In genomic region chr1:174466240-174466639, GRCm38 (mm10) we compare ENCODE assay signal across 13 mouse cellular contexts. TPM values are rescaled to one million over a fixed set of nuclear protein-coding genes. Genes with fewer than 3 reads are reported as not detected.
A peak's percentile ranks its signal among the peaks of the same experiment; 100 is the strongest.
DNase-seq lines count a peak whose midpoint lies in the region; ATAC-seq and TF ChIP-seq lines count a peak whose summit lies in the region.
"Had no signal": no experiment of that assay in that cellular context is flagged by ENCODE, and none has a peak within 500 bp of the region (broad histone marks: within the 10 kb centered on the region; RNA-seq: fewer than 3 reads in every experiment).

No protein-coding gene starts in this region.

- no peaks in the 10 kb centered on the region for H3K36me3 ChIP-seq in heart, postnatal 0 days (replicated peaks; ENCODE audit: control insufficient read depth, insufficient read depth, low read length)
- no peaks in the 10 kb centered on the region for H3K36me3 ChIP-seq in midbrain, embryonic 11.5 days (ENCODE audit: control insufficient read depth, insufficient read depth, low read length)
- H3K36me3 ChIP-seq in midbrain, embryonic 15.5 days (replicated peaks), result no peaks in the 10 kb centered on the region
- H3K36me3 ChIP-seq: embryonic facial prominence, embryonic 12.5 days; heart, embryonic 12.5 days had no signal

- peak; percentile 24 for DNase-seq in heart, postnatal 0 days (ENCODE audit: low spot score)
- DNase-seq in heart, postnatal 14 days, result no peak
- peak; percentile 88 for DNase-seq in midbrain, embryonic 11.5 days (ENCODE audit: low spot score, missing footprints)
- peak; percentile 23 for DNase-seq in telencephalon, adult 2 months (ENCODE audit: low read depth, low spot score)
- DNase-seq in thymus, postnatal 14 days, result no peak
- no peak for DNase-seq in heart, postnatal 25 days (ENCODE audit: low spot score)
- DNase-seq: right cerebral cortex, postnatal 25 days had no signal

- no peak for TF ChIP-seq EP300 in heart, postnatal 0 days (IDR thresholded peaks at IDR 0.05; ENCODE audit: low read depth)

- no peak overlapping the region for H3K4me2 ChIP-seq in heart, postnatal 0 days (ENCODE audit: low read depth, low read length)
- no peak overlapping the region for H3K4me2 ChIP-seq in midbrain, embryonic 11.5 days
- no peak overlapping the region for H3K4me2 ChIP-seq in midbrain, embryonic 15.5 days
- H3K4me2 ChIP-seq: embryonic facial prominence, embryonic 12.5 days; heart, embryonic 12.5 days had no signal

- no peaks in the 10 kb centered on the region for H3K27me3 ChIP-seq in heart, postnatal 0 days (ENCODE audit: control insufficient read depth, insufficient read depth, low read length)
- H3K27me3 ChIP-seq in midbrain, embryonic 11.5 days (ENCODE audit: control insufficient read depth, insufficient read depth, low read length), result no peaks in the 10 kb centered on the region
- no peaks in the 10 kb centered on the region for H3K27me3 ChIP-seq in midbrain, embryonic 15.5 days (replicated peaks)
- H3K27me3 ChIP-seq: embryonic facial prominence, embryonic 12.5 days; heart, embryonic 12.5 days had no signal

- intact Hi-C loops in heart, postnatal 14 days (cut with DNase I), result loop anchor here (5.0 to 10.0 kb wide), 2 partner anchors 241 to 1009 kb away; no protein-coding TSS in a partner anchor
- intact Hi-C loops in heart, postnatal 25 days (cut with DNase I), result loop anchor here (5.0 to 10.0 kb wide), 3 partner anchors 241 to 1009 kb away; no protein-coding TSS in a partner anchor

- no peak overlapping the region for H3K27ac ChIP-seq in heart, postnatal 0 days (ENCODE audit: low read depth)
- H3K27ac ChIP-seq in midbrain, embryonic 11.5 days (ENCODE audit: low read depth, low read length), result no peak overlapping the region
- no peak overlapping the region for H3K27ac ChIP-seq in midbrain, embryonic 15.5 days
- H3K27ac ChIP-seq: embryonic facial prominence, embryonic 12.5 days had no signal

- WGBS in heart, postnatal 0 days, result 23% methylated on average over 2 of the region's 2 CpGs
- WGBS in midbrain, embryonic 11.5 days, result 41% methylated on average over 2 of the region's 2 CpGs
- 27% methylated on average over 2 of the region's 2 CpGs for WGBS in midbrain, embryonic 15.5 days

- H3K9ac ChIP-seq in heart, postnatal 0 days (replicated peaks; ENCODE audit: low read depth, low read length), result no peak overlapping the region
- no peak overlapping the region for H3K9ac ChIP-seq in midbrain, embryonic 11.5 days (ENCODE audit: low read length)
- no peak overlapping the region for H3K9ac ChIP-seq in midbrain, embryonic 15.5 days
- H3K9ac ChIP-seq: embryonic facial prominence, embryonic 12.5 days; heart, embryonic 12.5 days had no signal

- peak; percentile 64 for TF ChIP-seq CTCF in heart, postnatal 0 days (IDR thresholded peaks at IDR 0.05; ENCODE audit: low read depth)

- ATAC-seq in heart, postnatal 0 days (ENCODE audit: insufficient read depth, low read depth), result no peak
- no peak for ATAC-seq in midbrain, embryonic 11.5 days (ENCODE audit: low FRiP score)
- ATAC-seq in midbrain, embryonic 15.5 days (replicated peaks), result no peak
- ATAC-seq in common myeloid progenitor, adult 5-6 weeks (replicated peaks; ENCODE audit: low read depth, poor library complexity, severe bottlenecking), result peak; percentile 74

- no peaks in the 10 kb centered on the region for H3K9me3 ChIP-seq in heart, postnatal 0 days (replicated peaks; ENCODE audit: control insufficient read depth, low read length)
- no peaks in the 10 kb centered on the region for H3K9me3 ChIP-seq in midbrain, embryonic 11.5 days (ENCODE audit: control insufficient read depth, low read length)
- no peaks in the 10 kb centered on the region for H3K9me3 ChIP-seq in midbrain, embryonic 15.5 days
- H3K9me3 ChIP-seq: embryonic facial prominence, embryonic 12.5 days; heart, embryonic 12.5 days; megakaryocyte, embryonic 14.5 days had no signal

- no peak overlapping the region for H3K4me3 ChIP-seq in heart, postnatal 0 days (ENCODE audit: low read depth, low read length)
- no peak overlapping the region for H3K4me3 ChIP-seq in midbrain, embryonic 11.5 days (ENCODE audit: low read depth, low read length)
- H3K4me3 ChIP-seq in midbrain, embryonic 15.5 days, result no peak overlapping the region
- H3K4me3 ChIP-seq: embryonic facial prominence, embryonic 12.5 days; heart, embryonic 12.5 days; megakaryocyte, embryonic 14.5 days had no signal

- no peaks in the 10 kb centered on the region for H3K4me1 ChIP-seq in heart, postnatal 0 days (ENCODE audit: control insufficient read depth, insufficient read depth)
- H3K4me1 ChIP-seq in midbrain, embryonic 11.5 days (ENCODE audit: control insufficient read depth, insufficient read depth, low read length), result no peaks in the 10 kb centered on the region
- H3K4me1 ChIP-seq in midbrain, embryonic 15.5 days, result no peaks in the 10 kb centered on the region
- H3K4me1 ChIP-seq: embryonic facial prominence, embryonic 12.5 days; heart, embryonic 12.5 days had no signal

RNA-seq across cellular contexts. Expression of gene Olfr220, which starts 24.4 kb away (rescaled TPM):
- not detected in 2 replicates for total RNA-seq in heart, postnatal 0 days (2014; rRNA removed; ENCODE audit: low replicate concordance)
- polyA plus RNA-seq in heart, postnatal 0 days (2015; fragmentation: Nextera tagmentation; extraction: Ambion mirVana), result not detected in 2 replicates
- total RNA-seq in heart, postnatal 14 days (2021), result not detected
- polyA plus RNA-seq in midbrain, embryonic 11.5 days (2014; fragmentation: Nextera tagmentation; extraction: Ambion mirVana), result not detected in 2 replicates
- not detected in 2 replicates for polyA plus RNA-seq in midbrain, embryonic 15.5 days (2015; fragmentation: Nextera tagmentation; extraction: Ambion mirVana)
- not detected in 2 replicates for total RNA-seq in common myeloid progenitor, adult 5-6 weeks (2017)
- not detected for total RNA-seq in heart, postnatal 25 days (2021)
- total RNA-seq: layer of hippocampus, postnatal 25 days had no signal
- polyA plus RNA-seq: embryonic facial prominence, embryonic 12.5 days; heart, embryonic 12.5 days had no signal

RNA-seq across cellular contexts. Expression of gene Fmn2, which starts 35.4 kb away (rescaled TPM):
- total RNA-seq in heart, postnatal 0 days (2014; rRNA removed; ENCODE audit: low replicate concordance), result 0.27 TPM in 1 of 2 replicates, not detected in the other
- 0.07 and 0.10 TPM in 2 replicates for polyA plus RNA-seq in heart, postnatal 0 days (2015; fragmentation: Nextera tagmentation; extraction: Ambion mirVana)
- total RNA-seq in heart, postnatal 14 days (2021), result under 1 TPM; 0.20 to 0.33 TPM
- polyA plus RNA-seq in midbrain, embryonic 11.5 days (2014; fragmentation: Nextera tagmentation; extraction: Ambion mirVana), result 8.2 and 9.0 TPM in 2 replicates
- polyA plus RNA-seq in midbrain, embryonic 15.5 days (2015; fragmentation: Nextera tagmentation; extraction: Ambion mirVana), result 8.5 and 9.0 TPM in 2 replicates
- 0.59 TPM in 1 of 2 replicates, not detected in the other for total RNA-seq in common myeloid progenitor, adult 5-6 weeks (2017)
- under 1 TPM; 0.25 to 0.31 TPM for total RNA-seq in heart, postnatal 25 days (2021)

RNA-seq across cellular contexts. Expression of gene Olfr414, which starts 42.4 kb away (rescaled TPM):
- not detected in 2 replicates for total RNA-seq in heart, postnatal 0 days (2014; rRNA removed; ENCODE audit: low replicate concordance)
- polyA plus RNA-seq in heart, postnatal 0 days (2015; fragmentation: Nextera tagmentation; extraction: Ambion mirVana), result not detected in 2 replicates
- total RNA-seq in heart, postnatal 14 days (2021), result not detected
- not detected in 2 replicates for polyA plus RNA-seq in midbrain, embryonic 11.5 days (2014; fragmentation: Nextera tagmentation; extraction: Ambion mirVana)
- polyA plus RNA-seq in midbrain, embryonic 15.5 days (2015; fragmentation: Nextera tagmentation; extraction: Ambion mirVana), result not detected in 2 replicates
- total RNA-seq in common myeloid progenitor, adult 5-6 weeks (2017), result 1.6 and 3.2 TPM in 2 replicates
- not detected for total RNA-seq in heart, postnatal 25 days (2021)
- total RNA-seq: layer of hippocampus, postnatal 25 days had no signal
- polyA plus RNA-seq: embryonic facial prominence, embryonic 12.5 days; heart, embryonic 12.5 days had no signal

Comparison
In these comparisons a context has a peak if more than half of its experiments do, and no peak if none do; other contexts are left out.
1. DNase-seq: peak in heart, postnatal 0 days (single experiment), midbrain, embryonic 11.5 days (single experiment) and telencephalon, adult 2 months (single experiment); none in heart, postnatal 14 days (0 of 2), thymus, postnatal 14 days (single experiment) and heart, postnatal 25 days (single experiment).